Mouse (Mus musculus): ENCODE measurements around the gene Ly86. TPM values are rescaled to one million over a fixed set of nuclear protein-coding genes. Genes with fewer than 3 reads are reported as not detected.
A peak's percentile ranks its signal among the peaks of the same experiment; 100 is the strongest.

The Ly86 gene
- total RNA-seq, 4 experiments from 2014 or later = 8.7 to 78.2 (median 39.6) TPM

DNA sequence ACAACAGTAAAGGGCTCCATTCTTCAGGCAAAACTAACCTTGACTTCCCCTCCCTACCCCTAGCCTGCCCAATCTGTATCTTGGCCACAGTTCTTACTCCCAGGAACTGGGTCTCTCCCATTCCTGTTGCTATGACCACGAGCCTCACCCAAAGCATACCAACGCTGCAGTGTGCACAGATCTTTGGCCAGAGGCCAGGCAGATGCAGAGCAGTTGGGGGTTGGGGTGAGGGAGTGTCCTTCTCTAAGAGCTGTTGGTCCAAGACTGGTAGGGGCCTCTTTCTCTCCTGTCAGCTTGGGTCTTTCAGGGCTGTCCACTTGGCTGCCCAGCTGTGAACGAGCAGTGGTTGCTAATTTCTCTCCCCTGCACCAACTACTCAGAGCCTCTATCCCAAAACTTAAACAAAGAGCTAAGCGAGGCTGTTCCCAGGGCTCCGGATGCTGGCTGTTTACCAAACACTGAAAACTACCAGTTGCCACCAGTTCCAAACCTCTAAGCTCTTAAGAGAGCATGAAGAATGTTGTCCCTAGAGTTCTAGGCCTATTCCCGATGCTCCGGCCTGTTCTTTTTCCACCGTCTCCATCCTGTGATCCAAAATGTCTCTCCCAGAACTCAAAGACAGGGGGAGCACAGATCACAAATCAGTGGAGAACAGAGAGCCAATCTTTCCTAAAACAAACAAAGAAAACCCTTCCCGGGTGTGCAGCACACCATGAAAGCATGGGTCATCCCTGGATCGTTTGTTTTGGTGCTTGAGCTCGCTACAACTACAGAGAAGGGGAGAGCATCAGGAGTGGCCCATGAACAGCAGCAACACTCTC lies 112.2 kb downstream of the Ly86 start:
- DNase-seq (ENCODE audit: low spot score in 2 of 2) = peak; percentile 54 to 60

GRCm38 (mm10) chr13:37458557-37458956 lies 113.5 kb downstream of the Ly86 start:
- DNase-seq (ENCODE audit: low spot score in 2 of 2) = no peak

DNA sequence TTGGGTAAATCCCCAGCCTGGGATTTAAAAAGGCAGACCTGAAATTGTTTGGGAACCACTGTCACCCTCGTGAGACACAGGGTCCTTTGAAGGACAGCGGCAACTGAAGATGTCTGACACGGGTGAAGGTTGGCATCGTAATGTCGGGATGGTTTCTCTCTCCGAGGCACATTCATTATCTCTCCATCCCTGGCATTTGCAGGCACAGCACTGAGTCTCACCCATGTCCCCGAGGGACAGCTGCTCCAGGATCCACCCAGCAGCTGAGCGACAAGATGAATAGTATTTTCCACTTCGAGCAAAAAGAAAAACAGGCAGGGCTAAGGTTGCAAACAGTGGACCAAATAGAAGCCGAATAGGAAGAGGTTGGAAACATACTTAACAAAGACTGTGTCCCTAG lies 114.0 kb downstream of the Ly86 start:
- no peak for DNase-seq (ENCODE audit: low spot score in 2 of 2)

DNA sequence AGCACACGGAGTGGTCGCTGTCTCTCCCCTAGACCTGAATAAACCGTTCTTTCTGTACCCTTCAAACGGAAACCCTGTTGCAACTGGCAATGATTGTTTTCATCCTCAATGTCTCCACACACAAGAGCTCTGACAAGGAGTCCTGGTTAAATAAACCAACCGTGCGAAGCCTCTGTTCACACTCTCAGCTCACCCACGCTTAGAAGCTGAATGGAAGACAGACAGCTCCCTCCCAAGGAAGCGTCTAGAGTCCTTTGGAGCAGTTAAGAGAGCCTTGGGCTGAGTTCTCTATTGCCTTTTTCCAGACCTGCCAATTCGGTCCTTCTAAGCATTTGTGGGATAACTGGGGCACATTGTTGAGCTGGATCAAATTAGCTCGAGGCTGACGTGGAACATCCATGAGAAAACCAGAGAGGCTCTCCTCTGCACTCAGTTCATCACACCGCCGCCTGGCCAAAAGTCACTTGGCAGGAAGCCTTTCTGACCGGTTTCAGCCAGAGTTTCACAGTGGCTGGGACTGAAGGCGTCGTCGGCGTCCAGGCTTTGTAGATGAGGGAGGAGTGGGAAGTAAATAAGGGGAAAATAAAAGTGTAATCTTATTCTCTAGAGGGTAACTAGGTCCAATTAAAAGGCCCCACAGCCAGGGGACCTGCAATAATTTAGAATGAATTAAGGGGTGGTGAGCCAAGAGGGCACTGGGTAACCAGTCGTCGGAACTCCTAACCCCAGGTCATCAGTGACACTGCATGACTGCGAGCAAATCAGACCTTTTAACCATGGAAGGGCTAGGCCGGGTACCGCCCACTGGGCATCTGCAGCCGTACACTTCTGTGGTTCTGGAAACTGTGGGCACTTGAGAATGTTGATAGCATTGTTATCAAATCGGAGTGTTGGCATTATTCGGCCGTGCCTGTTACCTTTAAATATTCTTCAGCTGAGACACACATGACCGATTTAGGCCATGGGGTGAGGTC lies 115.2 kb downstream of the Ly86 start:
- no peak for DNase-seq (ENCODE audit: low spot score in 2 of 2)

DNA sequence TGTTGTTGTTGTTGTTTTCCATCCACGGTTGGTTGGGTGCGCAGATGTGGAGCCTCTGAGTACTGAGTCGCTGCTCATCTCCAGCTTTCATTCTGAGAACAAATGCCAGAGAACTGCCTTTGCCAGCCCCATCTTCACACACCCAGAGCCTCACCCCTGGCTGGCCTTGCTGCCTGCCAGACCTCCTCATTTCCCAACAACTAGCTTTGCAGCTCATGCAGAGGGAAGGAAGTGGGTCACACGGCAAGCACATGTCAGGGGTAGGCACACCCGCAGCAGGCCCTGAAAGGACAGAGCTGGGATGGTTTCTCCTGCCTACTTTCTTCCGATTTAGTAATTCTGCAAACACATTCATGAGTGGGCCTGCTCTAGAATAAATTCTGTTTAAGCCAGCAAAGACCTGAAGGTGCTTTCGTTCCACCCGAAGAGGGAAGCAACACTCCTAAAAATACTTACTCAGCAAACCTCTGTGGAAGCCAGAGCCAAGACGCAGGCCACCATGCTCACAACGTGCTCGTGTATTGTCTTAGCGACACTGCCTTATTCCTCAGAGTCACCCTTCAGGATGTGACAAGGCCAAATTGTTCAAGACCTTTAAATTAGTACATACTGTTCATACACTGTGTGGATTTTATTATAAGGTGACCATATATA lies 117.2 kb downstream of the Ly86 start:
- no peak for DNase-seq (ENCODE audit: low spot score in 2 of 2)

DNA sequence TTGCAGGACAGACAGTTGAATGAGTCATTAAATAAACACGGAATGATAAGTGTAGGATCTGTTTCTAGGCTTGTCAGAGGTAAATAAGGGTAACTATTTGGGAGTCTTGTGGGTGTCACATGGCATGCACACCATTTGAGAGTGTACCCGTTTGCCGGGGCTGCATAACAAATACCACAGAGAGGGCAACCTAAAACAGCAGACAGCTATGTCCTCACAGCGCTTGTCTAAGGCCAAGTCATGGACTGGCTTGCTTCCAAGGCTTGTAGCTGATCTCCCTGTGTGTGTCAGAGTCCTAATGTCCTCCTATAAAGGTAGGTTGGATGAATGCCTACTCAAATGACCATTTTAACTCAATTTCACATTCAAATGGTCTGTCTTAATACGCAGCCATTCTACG lies 120.7 kb downstream of the Ly86 start:
- DNase-seq (ENCODE audit: low spot score in 2 of 2) = no peak

GRCm38 (mm10) chr13:37467795-37468194 lies 122.8 kb downstream of the Ly86 start:
- DNase-seq (ENCODE audit: low spot score in 2 of 2) = peak; percentile 40 to 69

Measured in layer of hippocampus, adult 8-10 months (tissue).